Mouse (Mus musculus): ENCODE results near the gene Vps11. TPM values are rescaled to one million over a fixed set of nuclear protein-coding genes. Genes with fewer than 3 reads are reported as not detected.

The Vps11 gene
- polyA plus RNA-seq, 1 experiment, result 22.3 TPM

DNA sequence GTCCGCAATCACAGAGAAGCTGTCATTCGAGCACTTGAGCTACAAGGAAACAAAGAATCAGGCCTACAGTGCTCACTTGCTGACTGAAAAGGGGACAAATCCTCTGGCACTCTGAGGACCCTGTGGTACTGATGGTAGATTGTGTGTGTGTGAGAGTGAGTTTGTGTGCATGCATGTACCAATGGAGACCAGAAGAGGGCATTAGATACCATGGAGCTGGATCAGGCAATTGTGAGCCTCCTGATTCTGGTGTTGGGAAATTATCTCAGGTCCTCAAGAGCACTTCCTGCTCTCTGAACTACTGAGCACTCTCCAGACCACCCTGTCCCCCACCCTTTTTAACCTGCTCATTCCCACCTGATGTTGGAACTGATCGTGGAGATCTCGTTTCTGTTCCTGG lies 12.9 kb downstream of the Vps11 start:
- H3K27ac ChIP-seq (ENCODE audit: insufficient read depth, low read depth, low read length), result no peak overlapping the region
- WGBS, result 98% methylated on average over 4 of the region's 4 CpGs
- TF ChIP-seq CTCF (IDR thresholded peaks at IDR 0.05; ENCODE audit: extremely low read depth, insufficient read length, insufficient replicate concordance, low read depth, low read length) (no peak), POLR2A (IDR thresholded peaks at IDR 0.05; ENCODE audit: low read depth, low read length) (no peak)
- no peak overlapping the region for H3K4me3 ChIP-seq (ENCODE audit: low read depth, low read length)
- no peaks in the 10 kb centered on the region for H3K27me3 ChIP-seq (ENCODE audit: control insufficient read depth, insufficient read depth, low read length)
- H3K36me3 ChIP-seq (ENCODE audit: control insufficient read depth, insufficient read depth, low read length), result peaks cover 43% of the 10 kb centered on the region
- no peaks in the 10 kb centered on the region for H3K4me1 ChIP-seq (ENCODE audit: control insufficient read depth, insufficient read depth, insufficient read length, low read length)

DNA sequence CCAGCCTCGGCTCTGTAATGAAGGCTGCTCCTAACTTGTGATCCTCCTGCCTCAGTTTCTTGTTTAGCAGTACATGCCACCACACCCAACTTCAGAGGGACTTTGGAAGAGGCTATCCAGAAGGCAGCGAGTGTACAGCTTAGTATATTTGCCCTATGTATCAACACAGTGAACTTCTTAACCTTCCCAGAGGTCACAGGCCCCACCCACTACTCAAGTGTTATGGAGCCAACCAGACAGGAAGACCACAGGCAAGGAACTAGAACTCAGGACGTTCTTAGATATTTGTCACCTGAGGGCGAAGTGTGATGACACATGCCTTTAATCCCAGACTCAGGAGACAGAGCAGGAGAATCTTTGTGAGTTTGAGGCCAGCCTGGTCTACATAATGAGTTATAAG lies 13.8 kb downstream of the Vps11 start:
- H3K4me3 ChIP-seq (ENCODE audit: low read depth, low read length), result no peak overlapping the region

DNA sequence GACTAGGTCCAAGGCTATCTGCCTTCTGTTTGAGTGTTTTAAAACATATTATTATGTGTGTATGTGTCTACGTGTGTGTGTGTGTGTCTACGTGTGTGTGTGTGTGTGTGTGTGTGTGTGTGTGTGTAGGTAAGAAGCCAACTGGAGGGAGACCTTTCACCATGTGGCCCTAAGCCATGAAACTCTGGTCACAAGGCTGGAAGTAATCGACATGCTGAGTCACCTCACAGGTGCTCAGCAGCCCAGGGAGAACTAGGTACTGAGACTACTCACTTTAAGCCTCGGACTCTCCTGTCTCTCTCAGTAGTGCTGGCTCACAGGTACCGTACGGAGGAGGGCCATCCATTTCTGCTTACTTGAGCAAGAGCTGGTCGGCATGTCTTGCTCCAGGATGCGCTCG lies 14.3 kb downstream of the Vps11 start:
- WGBS, result 84% methylated on average over 9 of the region's 9 CpGs
- Histone ChIP-seq H3K4me1 (ENCODE audit: control insufficient read depth, insufficient read depth, insufficient read length, low read length) (peaks cover 8% of the 10 kb centered on the region; the same call in 1 of the 2 replicates), H3K4me3 (ENCODE audit: low read depth, low read length) (no peak overlapping the region), H3K27ac (ENCODE audit: insufficient read depth, low read depth, low read length) (no peak overlapping the region), H3K36me3 (ENCODE audit: control insufficient read depth, insufficient read depth, low read length) (peaks cover 30% of the 10 kb centered on the region), H3K27me3 (ENCODE audit: control insufficient read depth, insufficient read depth, low read length) (no peaks in the 10 kb centered on the region)
- TF ChIP-seq CTCF (IDR thresholded peaks at IDR 0.05; ENCODE audit: extremely low read depth, insufficient read length, insufficient replicate concordance, low read depth, low read length) (no peak), POLR2A (IDR thresholded peaks at IDR 0.05; ENCODE audit: low read depth, low read length) (no peak)

More for the DNA sequence above, 13.8 kb downstream of the Vps11 start:
- peaks cover 35% of the 10 kb centered on the region for H3K36me3 ChIP-seq (ENCODE audit: control insufficient read depth, insufficient read depth, low read length)
- no peak overlapping the region for H3K27ac ChIP-seq (ENCODE audit: insufficient read depth, low read depth, low read length)
- 71% methylated on average over 4 of the region's 4 CpGs for WGBS
- H3K27me3 ChIP-seq (ENCODE audit: control insufficient read depth, insufficient read depth, low read length), result no peaks in the 10 kb centered on the region
- no peak for TF ChIP-seq CTCF (IDR thresholded peaks at IDR 0.05; ENCODE audit: extremely low read depth, insufficient read length, insufficient replicate concordance, low read depth, low read length)
- TF ChIP-seq POLR2A (IDR thresholded peaks at IDR 0.05; ENCODE audit: low read depth, low read length), result no peak
- H3K4me1 ChIP-seq (ENCODE audit: control insufficient read depth, insufficient read depth, insufficient read length, low read length), result peaks cover 5% of the 10 kb centered on the region; the same call in 1 of the 2 replicates

DNA sequence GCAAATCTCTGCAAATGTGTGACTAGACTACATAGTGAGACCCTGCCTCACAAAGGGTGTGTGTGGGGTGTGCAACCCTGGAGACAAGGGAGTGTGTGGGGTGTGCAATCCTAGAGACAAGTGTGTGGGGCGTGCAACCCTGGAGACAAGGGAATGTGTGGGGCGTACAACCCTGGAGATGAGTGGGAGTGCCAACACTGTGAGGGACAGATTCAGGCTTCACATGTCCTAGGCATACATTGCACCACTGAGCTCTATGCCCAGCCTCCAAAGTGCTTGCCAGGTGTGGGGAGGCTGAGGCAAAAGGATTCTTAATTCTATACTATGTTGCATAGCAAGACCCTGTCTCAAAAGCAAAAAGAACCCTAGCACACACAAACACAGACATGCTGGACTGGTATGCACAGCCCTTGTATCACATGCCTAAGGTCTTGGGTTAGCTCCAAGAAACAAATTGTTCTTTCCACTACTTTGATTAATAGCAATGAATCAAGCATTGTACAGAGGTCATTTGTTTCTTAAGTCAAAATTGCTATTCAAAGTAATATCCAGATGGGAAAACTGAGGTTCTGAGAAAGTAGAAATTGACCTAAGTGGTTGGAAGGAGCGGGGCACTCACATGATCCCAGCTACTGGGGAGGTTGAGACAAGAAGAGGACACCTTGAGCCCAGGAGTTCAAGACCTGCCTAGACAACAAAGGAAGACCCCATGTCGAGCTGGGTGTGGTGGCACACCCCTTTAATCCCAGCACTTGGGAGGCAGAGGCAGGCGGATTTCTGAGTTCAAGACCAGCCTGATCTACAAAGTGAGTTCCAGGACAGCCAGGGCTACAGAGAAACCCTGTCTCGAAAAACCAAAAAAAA lies 15.7 kb downstream of the Vps11 start:
- H3K4me3 ChIP-seq (ENCODE audit: low read depth, low read length), result no peak overlapping the region
- peaks cover 18% of the 10 kb centered on the region for H3K36me3 ChIP-seq (ENCODE audit: control insufficient read depth, insufficient read depth, low read length)
- no peak overlapping the region for H3K27ac ChIP-seq (ENCODE audit: insufficient read depth, low read depth, low read length)
- H3K27me3 ChIP-seq (ENCODE audit: control insufficient read depth, insufficient read depth, low read length), result no peaks in the 10 kb centered on the region
- H3K4me1 ChIP-seq (ENCODE audit: control insufficient read depth, insufficient read depth, insufficient read length, low read length), result peaks cover 8% of the 10 kb centered on the region; the same call in 1 of the 2 replicates
- 89% methylated on average over 6 of the region's 6 CpGs for WGBS
- TF ChIP-seq POLR2A (IDR thresholded peaks at IDR 0.05; ENCODE audit: low read depth, low read length), result no peak
- TF ChIP-seq CTCF (IDR thresholded peaks at IDR 0.05; ENCODE audit: extremely low read depth, insufficient read length, insufficient replicate concordance, low read depth, low read length), result no peak

DNA sequence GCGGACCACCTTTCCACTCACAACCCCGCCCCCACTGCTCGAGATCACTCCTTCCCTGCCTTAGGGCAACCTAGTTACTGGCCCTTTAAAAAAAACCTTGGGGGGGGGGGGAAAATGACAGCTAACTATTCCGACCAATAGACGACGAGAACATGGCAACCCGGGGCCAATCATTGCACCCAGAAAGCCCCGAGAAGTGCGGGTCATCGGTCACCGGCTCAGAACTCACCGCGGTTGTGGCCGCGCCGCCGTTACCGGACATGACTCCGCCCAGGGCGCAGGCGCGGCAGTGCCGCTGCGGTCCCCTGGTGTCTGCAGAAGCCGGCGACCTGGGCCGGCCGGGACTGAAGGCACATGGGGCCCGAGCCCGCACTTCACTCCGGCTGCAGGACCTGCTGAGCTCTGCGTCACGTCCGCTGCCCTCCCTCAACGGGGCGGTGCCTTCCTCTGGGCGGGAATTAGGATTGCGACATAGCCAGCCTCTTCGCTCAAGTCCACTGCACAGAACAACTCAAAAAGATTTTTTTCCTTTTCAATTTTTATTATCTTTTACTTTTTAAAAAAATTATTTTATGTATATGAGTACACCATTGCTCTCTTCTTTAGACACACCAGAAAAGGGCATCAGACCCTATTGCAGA lies 17.6 kb downstream of the Vps11 start, which contains the start of gene Hmbs:
Gene Hmbs, minus strand, starts transcription at position 448 of the 641 bp plus-strand sequence.
- Histone ChIP-seq H3K27me3 (ENCODE audit: control insufficient read depth, insufficient read depth, low read length) (no peaks in the 10 kb centered on the region), H3K27ac (ENCODE audit: insufficient read depth, low read depth, low read length) (peak within 1 kb of the TSS; percentile 92), H3K4me3 (ENCODE audit: low read depth, low read length) (peak within 1 kb of the TSS; percentile 70), H3K36me3 (ENCODE audit: control insufficient read depth, insufficient read depth, low read length) (peaks cover 15% of the 10 kb centered on the region), H3K4me1 (ENCODE audit: control insufficient read depth, insufficient read depth, insufficient read length, low read length) (peaks cover 8% of the 10 kb centered on the region; the same call in 1 of the 2 replicates)
- WGBS, result under 1% methylated on average over 39 of the region's 39 CpGs
- TF ChIP-seq POLR2A (IDR thresholded peaks at IDR 0.05; ENCODE audit: low read depth, low read length) (peak; percentile 34), CTCF (IDR thresholded peaks at IDR 0.05; ENCODE audit: extremely low read depth, insufficient read length, insufficient replicate concordance, low read depth, low read length) (no peak)

DNA sequence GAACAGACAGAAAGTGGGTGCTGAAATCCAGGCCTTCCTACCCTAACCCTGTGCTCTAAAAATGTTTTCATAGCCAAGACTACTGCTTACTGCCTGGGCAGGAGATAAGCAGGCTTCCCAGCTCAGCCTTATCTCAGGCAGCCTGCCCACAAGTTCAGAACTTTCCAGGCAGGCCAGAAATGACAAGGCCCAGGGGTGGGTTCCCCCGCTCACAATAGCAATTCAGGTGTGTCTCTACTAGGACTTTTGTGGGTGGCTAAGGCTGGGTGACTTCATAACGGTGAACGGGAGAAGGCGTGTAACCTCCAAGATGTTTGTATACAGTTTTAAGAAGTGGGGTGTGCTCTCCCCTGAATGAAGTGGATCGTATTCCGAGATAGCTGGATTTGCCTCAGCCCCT lies 18.2 kb downstream of the Vps11 start:
- Histone ChIP-seq H3K27ac (ENCODE audit: insufficient read depth, low read depth, low read length) (peak overlapping the region; percentile 52), H3K36me3 (ENCODE audit: control insufficient read depth, insufficient read depth, low read length) (peaks cover 9% of the 10 kb centered on the region), H3K4me3 (ENCODE audit: low read depth, low read length) (peak overlapping the region; percentile 70), H3K4me1 (ENCODE audit: control insufficient read depth, insufficient read depth, insufficient read length, low read length) (peaks cover 8% of the 10 kb centered on the region; the same call in 1 of the 2 replicates), H3K27me3 (ENCODE audit: control insufficient read depth, insufficient read depth, low read length) (no peaks in the 10 kb centered on the region)
- no peak for TF ChIP-seq POLR2A (IDR thresholded peaks at IDR 0.05; ENCODE audit: low read depth, low read length)
- no peak for TF ChIP-seq CTCF (IDR thresholded peaks at IDR 0.05; ENCODE audit: extremely low read depth, insufficient read length, insufficient replicate concordance, low read depth, low read length)
- 1% methylated on average over 6 of the region's 6 CpGs for WGBS

DNA sequence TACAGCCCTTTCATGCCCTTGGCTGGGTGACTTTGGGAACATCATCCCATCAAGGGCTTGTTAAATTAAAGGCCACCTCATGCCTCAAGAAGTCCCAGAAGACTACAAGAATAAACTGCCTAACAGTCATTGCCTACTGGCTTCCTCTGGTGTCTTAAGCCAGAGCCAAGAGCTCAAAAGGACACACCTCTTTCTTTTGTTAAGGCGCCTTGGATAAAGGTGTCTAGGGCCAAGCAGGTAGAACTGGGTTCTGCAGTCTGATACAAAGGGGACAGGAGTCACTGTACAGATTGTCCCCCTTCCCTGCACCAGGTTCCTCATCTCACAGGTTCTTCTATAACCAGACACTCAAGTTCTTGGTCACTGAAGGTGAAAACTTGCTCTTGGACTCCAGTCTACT lies 18.9 kb downstream of the Vps11 start:
- no peak overlapping the region for H3K27ac ChIP-seq (ENCODE audit: insufficient read depth, low read depth, low read length)
- H3K36me3 ChIP-seq (ENCODE audit: control insufficient read depth, insufficient read depth, low read length), result peaks cover 5% of the 10 kb centered on the region; the same call in 1 of the 2 replicates
- H3K4me1 ChIP-seq (ENCODE audit: control insufficient read depth, insufficient read depth, insufficient read length, low read length), result peaks cover 9% of the 10 kb centered on the region
- WGBS, result 39% methylated on average over 1 of the region's 1 CpGs
- TF ChIP-seq POLR2A (IDR thresholded peaks at IDR 0.05; ENCODE audit: low read depth, low read length) (no peak), CTCF (IDR thresholded peaks at IDR 0.05; ENCODE audit: extremely low read depth, insufficient read length, insufficient replicate concordance, low read depth, low read length) (no peak)
- no peaks in the 10 kb centered on the region for H3K27me3 ChIP-seq (ENCODE audit: control insufficient read depth, insufficient read depth, low read length)
- H3K4me3 ChIP-seq (ENCODE audit: low read depth, low read length), result no peak overlapping the region

Measured in small intestine, adult 2 months (tissue).